Mouse (Mus musculus) left cerebral cortex, adult 18-20 months (tissue): Measurements from ENCODE around the gene Bicdl1. TPM values are rescaled to one million over a fixed set of nuclear protein-coding genes. Genes with fewer than 3 reads are reported as not detected.
A peak's percentile ranks its signal among the peaks of the same experiment; 100 is the strongest.

Source experiments
- DNase-seq, 2 experiments: peaks; one replicate each; pipeline ENCODE4 v3.0.0; 2021 to 2022; ENCODE audit warnings: low spot score in 2 of 2, mixed read lengths in 1 of 2
- microRNA-seq, 2 experiments: library from miRNA; unstranded; fragments of <30 nt; microRNA quantifications; one replicate each; pipeline ENCODE4 v1.2.0; 2021
- total RNA-seq, 2 experiments: library from RNA; stranded (reverse); gene quantifications; 2 replicates each; pipeline ENCODE4 v1.2.3; 2021

Bicdl1 gene
- total RNA-seq, 2 experiments from 2014 or later, result 180 to 184 TPM

- no peak for DNase-seq
Observed at GRCm38 (mm10) chr5:115629672-115630071, 101.7 kb downstream of the Bicdl1 start.

GRCm38 (mm10) chr5:115628083-115628482 is 103.3 kb downstream of the Bicdl1 start:
- no peak for DNase-seq

- no peak for DNase-seq
Observed at GRCm38 (mm10) chr5:115626237-115626886, 105.1 kb downstream of the Bicdl1 start.

- peak; percentile 43 to 67 for DNase-seq
Observed at GRCm38 (mm10) chr5:115623694-115624440, 107.6 kb downstream of the Bicdl1 start.

- no peak for DNase-seq
Observed at GRCm38 (mm10) chr5:115622686-115623085, 108.7 kb downstream of the Bicdl1 start.

- no peak for DNase-seq
Observed at GRCm38 (mm10) chr5:115619690-115620089, 111.7 kb downstream of the Bicdl1 start.

- no peak for DNase-seq
Observed at GRCm38 (mm10) chr5:115614948-115615347, 116.5 kb downstream of the Bicdl1 start.

- DNase-seq, result peak in 1 of 2 experiments; percentile 64
Observed at GRCm38 (mm10) chr5:115613332-115613731, 118.1 kb downstream of the Bicdl1 start.

GRCm38 (mm10) chr5:115611566-115611965 is 119.9 kb downstream of the Bicdl1 start:
- no peak for DNase-seq

- no peak for DNase-seq
Observed at GRCm38 (mm10) chr5:115603561-115603960, 127.9 kb downstream of the Bicdl1 start.

Small RNAs within 50 kb of the gene (microRNA-seq; reads per million reads assigned to microRNA genes)
- gene Mir7030, result 0.21 to 0.99 reads per million in 2 experiments

Other genes starting within 250 kb of the Bicdl1 start
- 10 to 100 TPM; 37.1 to 37.8 TPM for gene Sirt4, start 246.9 kb downstream of the Bicdl1 start, total RNA-seq
- gene Pxn, start 224.9 kb downstream of the Bicdl1 start, total RNA-seq, result 10 to 100 TPM; 22.2 to 25.7 TPM
- 100 to 1,000 TPM; 185 to 199 TPM for gene Rplp0, start 172.2 kb downstream of the Bicdl1 start, total RNA-seq
- gene Gcn1l1, start 166.4 kb downstream of the Bicdl1 start, total RNA-seq, result 10 to 100 TPM; 62.0 to 66.4 TPM
- 100 to 1,000 TPM; 108 TPM for gene Rab35, start 99.7 kb downstream of the Bicdl1 start, total RNA-seq
- 100 to 1,000 TPM; 153 to 185 TPM for gene Cit, start 113.7 kb upstream of the Bicdl1 start, total RNA-seq